Mouse (Mus musculus) forelimb bud, embryonic 11.5 days (tissue): Measurements from ENCODE around the gene Gpalpp1.

Experiments
- DNase-seq: peaks from one replicate; pipeline ENCODE4 v3.0.0-alpha.2; 2012; ENCODE audit warnings: low read depth, low spot score

Gpalpp1 gene

GRCm38 (mm10) chr14:76110396-76111221, at the start of gene Gpalpp1, which contains the start of gene Nufip1:
Gene Gpalpp1, minus strand, starts transcription at chr14:76110760.
Gene Nufip1, plus strand, starts transcription at chr14:76110891.
- peak; percentile 95 for DNase-seq

GRCm38 (mm10) chr14:76158192-76158785, 47.7 kb upstream of the Gpalpp1 start:
- DNase-seq, result no peak

- no peak for DNase-seq
Measured at GRCm38 (mm10) chr14:76153828-76154227, 43.3 kb upstream of the Gpalpp1 start.

- no peak for DNase-seq
Measured at GRCm38 (mm10) chr14:76153003-76153675, 42.6 kb upstream of the Gpalpp1 start.

GRCm38 (mm10) chr14:76152162-76153002, 41.8 kb upstream of the Gpalpp1 start:
- DNase-seq, result peak; percentile 98

GRCm38 (mm10) chr14:76151820-76152161, 41.2 kb upstream of the Gpalpp1 start:
- no peak for DNase-seq

- no peak for DNase-seq
Measured at GRCm38 (mm10) chr14:76151011-76151410, 40.5 kb upstream of the Gpalpp1 start.

GRCm38 (mm10) chr14:76150499-76150898, 39.9 kb upstream of the Gpalpp1 start:
- DNase-seq, result no peak

- DNase-seq, result no peak
Measured at GRCm38 (mm10) chr14:76149531-76150179, 39.1 kb upstream of the Gpalpp1 start.

- DNase-seq, result no peak
Measured at GRCm38 (mm10) chr14:76148294-76148693, 37.7 kb upstream of the Gpalpp1 start.

- no peak for DNase-seq
Measured at GRCm38 (mm10) chr14:76147061-76147460, 36.5 kb upstream of the Gpalpp1 start.

GRCm38 (mm10) chr14:76145868-76146267, 35.3 kb upstream of the Gpalpp1 start:
- no peak for DNase-seq

- no peak for DNase-seq
Measured at GRCm38 (mm10) chr14:76145248-76145647, 34.7 kb upstream of the Gpalpp1 start.

- no peak for DNase-seq
Measured at GRCm38 (mm10) chr14:76134975-76135374, 24.4 kb upstream of the Gpalpp1 start.

GRCm38 (mm10) chr14:76128174-76128573, 17.6 kb upstream of the Gpalpp1 start:
- no peak for DNase-seq

GRCm38 (mm10) chr14:76127311-76127710, 16.8 kb upstream of the Gpalpp1 start:
- DNase-seq, result no peak

GRCm38 (mm10) chr14:76122663-76123058, 12.1 kb upstream of the Gpalpp1 start:
- no peak for DNase-seq

GRCm38 (mm10) chr14:76121901-76122662, 11.5 kb upstream of the Gpalpp1 start:
- DNase-seq, result peak; percentile 54

- DNase-seq, result no peak
Measured at GRCm38 (mm10) chr14:76120472-76120871, 9.9 kb upstream of the Gpalpp1 start.

GRCm38 (mm10) chr14:76118963-76119362, 8.4 kb upstream of the Gpalpp1 start:
- no peak for DNase-seq
